Mouse (Mus musculus): ENCODE data around the gene Bicdl2.

The Bicdl2 gene

DNA sequence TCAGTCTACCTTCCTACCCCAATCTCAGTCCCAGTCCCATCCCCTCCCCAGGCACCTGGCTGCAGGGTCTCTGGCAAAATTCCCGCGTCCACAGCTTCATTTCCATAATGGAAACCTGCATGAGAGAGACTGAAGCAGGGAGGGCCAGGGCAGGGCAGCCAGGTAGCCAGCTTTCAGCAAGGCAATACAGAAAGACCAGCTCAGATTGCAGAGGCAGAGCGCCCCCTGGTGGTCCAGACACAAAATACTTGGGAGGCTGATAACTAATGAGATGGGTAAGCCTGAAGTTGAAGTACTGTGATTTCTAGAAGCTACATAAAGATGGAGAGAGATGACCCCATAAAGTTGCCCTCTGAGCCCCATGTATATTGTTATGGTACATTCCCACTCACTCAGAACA is 45.9 kb downstream of the Bicdl2 start:
- peak; percentile 91 for DNase-seq (ENCODE audit: low read depth, low spot score)

DNA sequence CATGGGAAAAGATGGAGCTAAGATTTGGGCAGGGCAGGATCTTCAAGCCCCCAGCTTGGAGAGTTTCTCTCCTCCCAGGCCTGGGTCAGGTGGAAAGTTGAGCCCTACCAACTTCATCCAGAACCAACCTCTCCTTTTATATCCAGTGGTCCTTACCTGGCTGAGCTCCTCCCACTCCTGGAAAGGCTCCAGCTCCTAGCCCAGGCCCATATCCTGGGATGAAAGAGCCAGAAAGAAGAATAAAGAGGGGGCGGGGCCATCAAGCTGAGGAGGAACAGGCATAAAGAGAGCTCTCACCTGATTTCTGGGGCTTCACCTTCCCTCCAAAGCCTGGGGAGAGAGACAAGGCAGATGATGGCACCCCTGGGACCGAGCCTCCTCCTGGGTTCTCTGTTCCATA is 56.7 kb downstream of the Bicdl2 start:
- DNase-seq (ENCODE audit: low read depth, low spot score): no peak
